Mouse (Mus musculus) layer of hippocampus, adult 11-12 months (tissue): ENCODE data around the gene Gramd1a.

ENCODE experiments used
- DNase-seq: peaks from one replicate; pipeline ENCODE4 v3.0.0; 2022; ENCODE audit warnings: low spot score

Gene Gramd1a

GRCm38 (mm10) chr7:31094774-31095501 lies 60.8 kb downstream of the Gramd1a start:
- no peak for DNase-seq

DNA sequence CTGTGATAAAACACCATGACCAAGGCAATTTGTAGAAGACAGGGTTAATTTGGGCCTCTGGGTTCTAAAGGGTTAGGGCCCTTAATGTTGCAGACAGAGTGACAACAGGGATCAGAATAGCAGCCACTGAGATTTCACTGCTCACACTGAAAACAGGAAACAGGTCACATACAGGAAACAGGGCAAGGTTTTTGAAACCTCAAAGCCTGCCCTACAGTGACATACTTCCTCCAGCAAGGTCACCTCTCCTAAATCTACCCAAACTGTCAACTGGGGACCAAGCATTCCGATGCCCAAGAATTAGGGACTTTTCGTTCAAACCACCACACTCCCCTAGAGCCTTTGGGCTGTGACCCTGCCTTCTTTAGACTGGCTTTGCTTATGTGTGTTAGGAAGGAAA lies 66.0 kb downstream of the Gramd1a start:
- DNase-seq = no peak

- DNase-seq = no peak
These were observed 67.5 kb downstream of the Gramd1a start for GRCm38 (mm10) chr7:31088206-31088605.

DNA sequence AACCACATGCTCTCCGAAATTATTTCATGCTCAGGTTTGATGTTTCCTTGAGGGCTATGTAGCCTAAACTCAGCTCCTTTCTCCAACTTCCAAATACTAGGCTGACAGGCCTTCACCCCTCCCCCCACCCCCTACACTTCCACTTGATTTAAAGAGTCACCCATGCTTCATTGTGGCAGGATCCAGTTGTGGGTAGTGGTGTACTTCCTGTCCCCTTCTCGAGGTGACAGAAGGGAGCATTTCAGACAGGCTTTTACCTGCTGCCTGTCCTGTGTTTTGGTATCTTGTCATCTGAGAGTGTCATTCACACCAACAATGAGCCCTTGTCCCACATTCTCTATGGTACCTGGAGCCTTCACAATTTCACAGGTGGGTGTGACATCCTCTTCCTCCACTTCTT lies 68.4 kb downstream of the Gramd1a start:
- no peak for DNase-seq

- DNase-seq = no peak
These were observed 69.4 kb downstream of the Gramd1a start for GRCm38 (mm10) chr7:31086175-31086755.

- peak; percentile 69 for DNase-seq
These were observed 70.5 kb downstream of the Gramd1a start for GRCm38 (mm10) chr7:31085171-31085570.

- no peak for DNase-seq
These were observed 71.6 kb downstream of the Gramd1a start for GRCm38 (mm10) chr7:31084140-31084539.

GRCm38 (mm10) chr7:31082831-31083588 lies 72.7 kb downstream of the Gramd1a start:
- peak; percentile 73 for DNase-seq

DNA sequence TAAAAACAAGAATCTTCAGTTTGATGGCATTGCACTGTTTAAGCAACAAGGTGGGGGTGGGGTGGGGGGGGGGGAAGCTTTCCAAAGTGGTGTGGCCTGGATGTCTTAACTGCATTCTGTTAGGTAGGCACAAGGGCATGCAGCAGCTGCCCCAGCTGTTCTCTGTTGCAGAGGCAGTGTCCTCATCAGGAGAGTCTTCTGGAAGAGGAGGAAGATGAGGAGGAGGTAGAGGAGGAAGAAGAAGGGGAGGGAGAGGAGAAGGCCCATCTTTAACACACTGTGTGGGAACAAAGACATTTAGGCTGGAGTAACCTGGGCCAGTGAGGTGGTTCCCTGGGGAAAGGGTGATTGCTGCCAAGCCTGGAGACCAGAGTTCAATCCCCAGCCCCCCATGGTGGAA lies 73.6 kb downstream of the Gramd1a start:
- DNase-seq = no peak

DNA sequence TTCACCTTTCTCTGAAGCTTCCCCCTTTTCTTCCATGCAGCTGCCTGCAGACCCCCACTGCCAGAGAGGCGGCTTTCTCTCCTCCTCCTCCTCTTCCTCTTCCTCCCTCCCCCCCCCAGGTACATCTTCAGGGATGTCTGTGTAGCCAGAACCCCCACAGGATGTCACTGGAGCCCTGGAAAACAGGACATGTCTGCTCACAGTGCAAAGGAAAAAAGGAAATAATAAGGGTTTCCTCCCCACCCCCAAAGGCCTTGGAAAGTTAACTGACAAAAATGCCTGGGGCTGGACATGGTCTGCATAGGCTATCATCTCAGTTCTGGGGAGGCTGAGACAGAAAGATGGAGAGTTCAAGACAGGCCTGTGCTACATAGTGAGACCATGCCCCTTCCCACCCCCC lies 74.6 kb downstream of the Gramd1a start:
- no peak for DNase-seq

DNA sequence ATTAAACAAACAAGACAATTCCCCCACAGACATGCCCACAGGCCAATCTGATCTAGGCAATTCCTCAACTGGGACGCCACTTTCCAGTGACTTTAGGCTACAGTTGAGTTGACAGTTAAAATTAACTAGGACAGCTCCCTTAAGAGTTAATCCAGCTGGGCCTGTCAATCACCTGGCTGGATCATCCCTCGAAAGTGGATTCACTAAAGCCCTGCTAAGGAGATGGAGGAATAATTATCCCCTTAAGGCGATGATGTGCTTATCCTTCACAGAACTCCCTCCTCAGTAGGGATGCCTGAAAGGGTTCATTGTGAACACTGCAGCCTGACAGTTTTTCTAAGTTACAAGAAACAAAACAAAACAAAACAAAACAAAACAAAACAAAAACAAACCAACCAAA lies 75.1 kb downstream of the Gramd1a start:
- no peak for DNase-seq
